25 mouse cellular contexts compared by ENCODE assay signal in the genomic region with DNA sequence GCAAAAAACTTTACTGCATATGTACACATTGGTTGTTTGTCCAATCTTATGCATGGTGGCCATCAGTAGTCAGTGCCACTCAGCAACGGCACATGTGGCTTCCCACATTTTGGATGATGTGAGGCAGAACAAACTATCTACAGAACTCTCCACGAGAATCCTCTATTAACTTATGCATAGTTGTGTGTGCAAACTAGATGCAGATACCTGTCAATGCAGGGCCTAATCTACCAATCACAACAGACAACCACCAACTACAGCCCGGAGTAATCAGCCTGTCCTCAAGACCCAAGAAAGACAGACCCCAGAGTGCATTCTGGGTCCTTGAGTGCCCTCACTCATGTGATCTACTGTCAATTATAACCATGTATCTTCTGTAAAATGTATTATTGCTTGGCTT. TPM values are rescaled to one million over a fixed set of nuclear protein-coding genes. Genes with fewer than 3 reads are reported as not detected.
DNase-seq lines count a peak whose midpoint lies in the region; ATAC-seq lines count a peak whose summit lies in the region.
"Had no signal": no experiment of that assay in that cellular context is flagged by ENCODE, and none has a peak within 500 bp of the region (broad histone marks: within the 10 kb centered on the region; RNA-seq: fewer than 3 reads in every experiment).

No protein-coding gene starts in this region.

- no peak overlapping the region for H3K27ac ChIP-seq in limb, embryonic 11.5 days (replicated peaks; ENCODE audit: low read depth, low read length)
- H3K27ac ChIP-seq: embryonic facial prominence, embryonic 10.5 days; embryonic facial prominence, embryonic 12.5 days; forebrain, embryonic 13.5 days; forebrain, embryonic 15.5 days had no signal

- H3K4me2 ChIP-seq in limb, embryonic 11.5 days (ENCODE audit: low read depth, severe bottlenecking): no peak overlapping the region
- H3K4me2 ChIP-seq: embryonic facial prominence, embryonic 12.5 days; forebrain, embryonic 13.5 days; forebrain, embryonic 15.5 days had no signal

- H3K4me1 ChIP-seq in limb, embryonic 11.5 days (ENCODE audit: control insufficient read depth, insufficient read depth, low read length): peaks cover 6% of the 10 kb centered on the region

- no peak overlapping the region for H3K9ac ChIP-seq in limb, embryonic 11.5 days (ENCODE audit: low read length)
- H3K9ac ChIP-seq: embryonic facial prominence, embryonic 12.5 days; forebrain, embryonic 13.5 days; forebrain, embryonic 15.5 days; forebrain, postnatal 0 days had no signal

- DNase-seq in kidney, adult 11 months: peak; percentile 5
- DNase-seq in kidney, postnatal 4 days: no peak
- DNase-seq in MEL-GATA-1-ER (ENCODE audit: extremely low read depth, low read depth): peak; percentile 39
- peak; percentile 12 for DNase-seq in limb, embryonic 11.5 days (ENCODE audit: low spot score)
- DNase-seq in left cerebral cortex, adult 18-20 months (ENCODE audit: low spot score in 2 of 2): no peak
- no peak for DNase-seq in lung, postnatal 36 days
- DNase-seq: adrenal gland, adult 2 months; adrenal gland, postnatal 10 days; adrenal gland, postnatal 25 days; cerebellum, adult 11 months; cerebellum, adult 2 months; cerebellum, postnatal 10 days; cerebellum, postnatal 25 days; forebrain, postnatal 0 days had no signal

- H3K36me3 ChIP-seq in limb, embryonic 11.5 days (ENCODE audit: control insufficient read depth, insufficient read depth, low read length): no peaks in the 10 kb centered on the region
- H3K36me3 ChIP-seq: forebrain, embryonic 15.5 days had no signal

- no peaks in the 10 kb centered on the region for H3K9me3 ChIP-seq in limb, embryonic 11.5 days (ENCODE audit: control insufficient read depth, low read length)
- H3K9me3 ChIP-seq: embryonic facial prominence, embryonic 12.5 days; forebrain, embryonic 13.5 days; forebrain, embryonic 15.5 days had no signal

- ATAC-seq in limb, embryonic 11.5 days (ENCODE audit: insufficient number of reproducible peaks, low FRiP score, low TSS enrichment, low read depth): no peak
- ATAC-seq: forebrain, embryonic 13.5 days; forebrain, embryonic 15.5 days; forebrain, postnatal 0 days had no signal

- no peak overlapping the region for H3K4me3 ChIP-seq in limb, embryonic 11.5 days (ENCODE audit: low read depth, low read length)
- H3K4me3 ChIP-seq: embryonic facial prominence, embryonic 10.5 days; embryonic facial prominence, embryonic 12.5 days; forebrain, embryonic 13.5 days; forebrain, embryonic 15.5 days had no signal

- 93% methylated on average over 3 of the region's 3 CpGs for WGBS in limb, embryonic 11.5 days

- H3K27me3 ChIP-seq in limb, embryonic 11.5 days (ENCODE audit: control insufficient read depth, insufficient read depth, low read length): no peaks in the 10 kb centered on the region
- H3K27me3 ChIP-seq: embryonic facial prominence, embryonic 12.5 days; forebrain, embryonic 13.5 days; forebrain, embryonic 15.5 days had no signal

RNA-seq across cellular contexts. Expression of gene Uimc1, which starts 2.3 kb away (rescaled TPM):
- 32.4 and 34.7 TPM in 2 replicates for polyA plus RNA-seq in limb, embryonic 11.5 days (2014; fragmentation: Nextera tagmentation; extraction: Ambion mirVana)
- 10 to 100 TPM; 22.0 to 25.5 TPM for total RNA-seq in left cerebral cortex, adult 18-20 months (2021)

RNA-seq across cellular contexts. Expression of gene Zfp346, which starts 2.7 kb away (rescaled TPM):
- polyA plus RNA-seq in limb, embryonic 11.5 days (2014; fragmentation: Nextera tagmentation; extraction: Ambion mirVana): 24.5 and 28.7 TPM in 2 replicates
- 10 to 100 TPM; 38.3 to 39.7 TPM for total RNA-seq in left cerebral cortex, adult 18-20 months (2021)

RNA-seq across cellular contexts. Expression of gene Gm17617, which starts 31.0 kb away (rescaled TPM):
- polyA plus RNA-seq in limb, embryonic 11.5 days (2014; fragmentation: Nextera tagmentation; extraction: Ambion mirVana): not detected in 2 replicates
- total RNA-seq in left cerebral cortex, adult 18-20 months (2021): not detected
- total RNA-seq: adrenal gland, adult 2 months; adrenal gland, postnatal 10 days; adrenal gland, postnatal 25 days; adrenal gland, postnatal 4 days; ES-E14; forebrain, postnatal 0 days had no signal
- polyA plus RNA-seq: adrenal gland, adult 2 months; brain, embryonic 14.5 days; C2C12; cerebellum, adult 2 months; cortical plate, adult 2 months; embryonic facial prominence, embryonic 10.5 days; embryonic facial prominence, embryonic 12.5 days; embryonic facial prominence, embryonic 14.5 days; forebrain, embryonic 11.5 days; forebrain, embryonic 13.5 days; forebrain, embryonic 15.5 days; forebrain, postnatal 0 days had no signal

RNA-seq across cellular contexts. Expression of gene Fgfr4, which starts 50.1 kb away (rescaled TPM):
- 3.9 and 4.4 TPM in 2 replicates for polyA plus RNA-seq in limb, embryonic 11.5 days (2014; fragmentation: Nextera tagmentation; extraction: Ambion mirVana)
- total RNA-seq in left cerebral cortex, adult 18-20 months (2021): under 1 TPM; 0.21 to 0.40 TPM

Comparison
In these comparisons a context has a peak if more than half of its experiments do, and no peak if none do; other contexts are left out.
1. DNase-seq: peak in kidney, adult 11 months (single experiment), MEL-GATA-1-ER (single experiment) and limb, embryonic 11.5 days (single experiment); none in kidney, postnatal 4 days (0 of 2), left cerebral cortex, adult 18-20 months (0 of 2) and lung, postnatal 36 days (single experiment).